Mouse (Mus musculus) myocyte (in vitro differentiated cells): Measurements from ENCODE around the gene Shroom3. TPM values are rescaled to one million over a fixed set of nuclear protein-coding genes. Genes with fewer than 3 reads are reported as not detected.
A peak's percentile ranks its signal among the peaks of the same experiment; 100 is the strongest.

Experiments
- H3K27me3 ChIP-seq: one replicate; pipeline ENCODE4 v1.6.1; 2011; ENCODE audit not compliant: control insufficient read depth, insufficient read depth, insufficient read length
- H3K36me3 ChIP-seq: one replicate; pipeline ENCODE4 v1.6.1; 2011; ENCODE audit not compliant: control insufficient read depth, insufficient read depth
- H3K4me2 ChIP-seq: one replicate; pipeline ENCODE4 v1.6.1; 2011; ENCODE audit warnings: low read depth, control low read depth
- H3K4me3 ChIP-seq: one replicate; pipeline ENCODE4 v1.5.1; 2011; ENCODE audit warnings: mild to moderate bottlenecking, control low read depth, moderate library complexity
- H3K79me2 ChIP-seq: one replicate; pipeline ENCODE4 v1.6.1; 2011; ENCODE audit not compliant: control insufficient read depth, insufficient read depth
- H3ac ChIP-seq: one replicate; pipeline ENCODE4 v1.6.1; 2011; ENCODE audit not compliant: control insufficient read depth, insufficient read length
- CEBPB ChIP-seq: IDR thresholded peaks from 2 replicates; pipeline ENCODE4 v1.6.1; 2011; ENCODE audit warnings: mild to moderate bottlenecking, moderate library complexity; ENCODE audit not compliant: poor library complexity, insufficient read depth, severe bottlenecking
- E2F4 ChIP-seq: IDR thresholded peaks from one replicate; pipeline ENCODE4 v1.6.1; 2011; ENCODE audit warnings: mild to moderate bottlenecking, control low read depth, moderate library complexity; ENCODE audit not compliant: insufficient read depth
- MAX ChIP-seq: IDR thresholded peaks from one replicate; pipeline ENCODE4 v1.6.1; 2011; ENCODE audit warnings: low read depth, mild to moderate bottlenecking, control low read depth
- MYOD1 ChIP-seq, 3 experiments: IDR thresholded peaks; one replicate each; pipeline ENCODE4 v1.6.1; 2011; ENCODE audit warnings: control low read depth in 2 of 3, low read depth in 2 of 3, mild to moderate bottlenecking in 2 of 3, moderate library complexity in 1 of 3; ENCODE audit not compliant: insufficient read length in 2 of 3, control insufficient read depth in 1 of 3
- MYOG ChIP-seq, 3 experiments: IDR thresholded peaks; one replicate each; pipeline ENCODE4 v1.6.1; 2011; ENCODE audit warnings: control low read depth in 2 of 3, low read depth in 2 of 3, mild to moderate bottlenecking in 2 of 3; ENCODE audit not compliant: insufficient read length in 2 of 3, control insufficient read depth in 1 of 3, insufficient read depth in 1 of 3
- POLR2A ChIP-seq: IDR thresholded peaks from one replicate; pipeline ENCODE4 v1.6.1; 2011; ENCODE audit warnings: low read depth, mild to moderate bottlenecking, control low read depth, moderate library complexity; ENCODE audit not compliant: insufficient read length
- POLR2AphosphoS2 ChIP-seq: IDR thresholded peaks from one replicate; pipeline ENCODE4 v1.6.1; 2011; ENCODE audit warnings: low read depth, control low read depth; ENCODE audit not compliant: insufficient read length
- REST ChIP-seq: IDR thresholded peaks from one replicate; pipeline ENCODE4 v1.6.1; 2011; ENCODE audit warnings: mild to moderate bottlenecking, control low read depth, moderate library complexity; ENCODE audit not compliant: insufficient read depth, insufficient read length
- SRF ChIP-seq: IDR thresholded peaks from one replicate; pipeline ENCODE4 v1.6.1; 2011; ENCODE audit warnings: low read depth; ENCODE audit not compliant: control insufficient read depth, insufficient read length
- TCF12 ChIP-seq: IDR thresholded peaks from one replicate; pipeline ENCODE4 v1.6.1; 2011; ENCODE audit warnings: mild to moderate bottlenecking, control low read depth; ENCODE audit not compliant: poor library complexity, insufficient read depth, severe bottlenecking
- TCF3 ChIP-seq: IDR thresholded peaks from one replicate; pipeline ENCODE4 v1.6.1; 2011; ENCODE audit warnings: low read depth, control low read depth; ENCODE audit not compliant: insufficient read length
- USF1 ChIP-seq: IDR thresholded peaks from one replicate; pipeline ENCODE4 v1.6.1; 2011; ENCODE audit warnings: low read depth, mild to moderate bottlenecking, control low read depth, moderate library complexity
- polyA plus RNA-seq: library from polyadenylated mRNA; unstranded; fragments of >200 nt; fragmentation: generic; extraction: Trizol; gene quantifications from one replicate; pipeline ENCODE4 v1.2.1, GENCODE M21; 2012; ENCODE audit warnings: missing spikeins

The Shroom3 gene
- polyA plus RNA-seq, 1 experiment, result 7.1 TPM

DNA sequence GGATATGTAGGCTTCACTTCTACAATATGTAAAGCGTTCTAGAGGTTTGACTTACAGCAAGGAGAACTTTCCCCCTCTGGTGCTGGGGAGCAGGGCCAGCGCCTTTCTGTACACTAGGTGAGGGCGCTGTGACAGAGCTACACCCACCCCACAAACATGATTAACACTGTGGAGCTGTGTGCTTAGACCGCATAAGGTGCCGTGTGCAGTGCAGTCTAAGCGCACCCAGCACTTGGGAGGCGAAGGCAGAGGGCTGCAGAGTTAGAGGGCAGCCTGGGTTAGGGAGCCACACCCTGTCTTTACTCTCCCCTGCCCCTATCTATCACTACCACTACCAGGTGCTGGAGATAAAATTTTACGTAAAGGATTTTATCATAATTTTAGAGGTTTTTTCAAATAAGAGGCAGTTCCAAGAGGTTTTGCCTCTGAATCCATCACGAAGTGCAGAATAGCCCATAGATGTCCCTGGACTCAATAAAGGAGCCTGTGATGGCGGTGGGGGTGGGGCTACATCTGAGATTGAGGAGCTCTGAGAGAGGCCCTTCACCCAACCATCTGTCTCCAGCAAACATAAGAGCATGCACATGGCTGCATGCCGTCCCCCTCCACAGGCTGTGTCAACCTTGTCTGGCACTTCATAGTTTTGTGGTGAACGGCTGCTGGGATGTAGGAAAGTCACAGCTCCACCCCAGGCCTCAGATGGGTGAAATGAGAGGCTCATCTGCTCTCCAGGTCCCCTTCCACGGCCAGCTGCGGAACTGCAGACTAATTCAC, 265.9 kb downstream of the Shroom3 start:
- H3K4me2 ChIP-seq, result no peak overlapping the region
- H3K79me2 ChIP-seq, result no peaks in the 10 kb centered on the region
- TF ChIP-seq POLR2AphosphoS2 (no peak), MYOD1 (IDR thresholded peaks at IDR 0.05; ENCODE audit: control insufficient read depth in 1 of 3, insufficient read length in 2 of 3, low read depth in 2 of 3) (no peak), MAX (no peak), POLR2A (no peak), CEBPB (no peak), TCF3 (no peak), USF1 (no peak), TCF12 (no peak), MYOG (IDR thresholded peaks at IDR 0.05; ENCODE audit: control insufficient read depth in 1 of 3, insufficient read depth in 1 of 3, insufficient read length in 2 of 3, low read depth in 2 of 3) (no peak), E2F4 (no peak), REST (no peak), SRF (no peak)
- H3ac ChIP-seq, result no peak overlapping the region
- H3K27me3 ChIP-seq, result no peaks in the 10 kb centered on the region
- H3K4me3 ChIP-seq, result no peak overlapping the region
- H3K36me3 ChIP-seq, result no peaks in the 10 kb centered on the region

DNA sequence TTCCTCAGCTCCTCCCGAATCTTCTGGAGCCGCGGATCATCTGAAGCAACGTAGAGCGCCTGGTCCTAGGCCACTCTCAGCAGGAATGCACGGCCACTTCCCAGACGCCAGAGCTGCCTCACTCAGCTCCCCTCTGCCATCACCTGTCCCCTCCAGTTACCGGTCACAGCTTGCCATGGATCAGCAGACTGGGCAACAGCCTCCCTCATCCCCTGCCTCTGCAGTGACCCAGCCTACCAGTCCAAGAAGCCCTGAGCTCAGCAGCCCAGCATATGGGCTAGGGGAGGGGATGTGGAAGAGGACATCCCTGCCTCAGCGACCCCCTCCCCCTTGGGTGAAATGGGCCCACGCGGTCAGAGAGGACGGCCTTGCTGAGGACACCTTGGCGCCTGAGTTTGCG, 267.3 kb downstream of the Shroom3 start:
- Histone ChIP-seq H3K36me3 (no peaks in the 10 kb centered on the region), H3ac (no peak overlapping the region), H3K79me2 (no peaks in the 10 kb centered on the region), H3K4me3 (no peak overlapping the region), H3K27me3 (no peaks in the 10 kb centered on the region), H3K4me2 (no peak overlapping the region)
- TF ChIP-seq SRF (no peak), MYOD1 (IDR thresholded peaks at IDR 0.05; ENCODE audit: control insufficient read depth in 1 of 3, insufficient read length in 2 of 3, low read depth in 2 of 3) (peak in 1 of 3 experiments; percentile 14)

GRCm38 (mm10) chr5:92951079-92951478, 267.8 kb downstream of the Shroom3 start:
- H3K36me3 ChIP-seq, result no peaks in the 10 kb centered on the region

GRCm38 (mm10) chr5:92953865-92954264, 270.6 kb downstream of the Shroom3 start:
- no peak for TF ChIP-seq POLR2AphosphoS2
- no peak overlapping the region for H3K4me2 ChIP-seq
- no peak overlapping the region for H3K4me3 ChIP-seq
- no peaks in the 10 kb centered on the region for H3K79me2 ChIP-seq
- no peak overlapping the region for H3ac ChIP-seq
- no peaks in the 10 kb centered on the region for H3K27me3 ChIP-seq
- no peaks in the 10 kb centered on the region for H3K36me3 ChIP-seq

More at GRCm38 (mm10) chr5:92951079-92951478, 267.8 kb downstream of the Shroom3 start:
- Histone ChIP-seq H3K4me3 (no peak overlapping the region), H3ac (no peak overlapping the region), H3K4me2 (no peak overlapping the region), H3K79me2 (no peaks in the 10 kb centered on the region), H3K27me3 (no peaks in the 10 kb centered on the region)
- TF ChIP-seq MYOD1 (IDR thresholded peaks at IDR 0.05; ENCODE audit: control insufficient read depth in 1 of 3, insufficient read length in 2 of 3, low read depth in 2 of 3), result no peak
- TF ChIP-seq E2F4, result no peak
- no peak for TF ChIP-seq REST
- no peak for TF ChIP-seq USF1
- TF ChIP-seq MAX, result no peak
- no peak for TF ChIP-seq TCF3
- TF ChIP-seq SRF, result no peak
- no peak for TF ChIP-seq CEBPB
- TF ChIP-seq POLR2A, result no peak
- no peak for TF ChIP-seq MYOG (IDR thresholded peaks at IDR 0.05; ENCODE audit: control insufficient read depth in 1 of 3, insufficient read depth in 1 of 3, insufficient read length in 2 of 3, low read depth in 2 of 3)
- no peak for TF ChIP-seq POLR2AphosphoS2
- no peak for TF ChIP-seq TCF12

GRCm38 (mm10) chr5:92954323-92954722, 271.1 kb downstream of the Shroom3 start:
- H3K4me2 ChIP-seq, result peak overlapping the region; percentile 54
- H3K4me3 ChIP-seq, result no peak overlapping the region
- H3K36me3 ChIP-seq, result no peaks in the 10 kb centered on the region

More at GRCm38 (mm10) chr5:92954323-92954722, 271.1 kb downstream of the Shroom3 start:
- no peak overlapping the region for H3ac ChIP-seq
- H3K27me3 ChIP-seq, result no peaks in the 10 kb centered on the region
- TF ChIP-seq MAX (no peak), MYOD1 (IDR thresholded peaks at IDR 0.05; ENCODE audit: control insufficient read depth in 1 of 3, insufficient read length in 2 of 3, low read depth in 2 of 3) (no peak)
- no peaks in the 10 kb centered on the region for H3K79me2 ChIP-seq
